Mouse (Mus musculus): ENCODE results near the gene Abcc12.

Abcc12 gene

DNA sequence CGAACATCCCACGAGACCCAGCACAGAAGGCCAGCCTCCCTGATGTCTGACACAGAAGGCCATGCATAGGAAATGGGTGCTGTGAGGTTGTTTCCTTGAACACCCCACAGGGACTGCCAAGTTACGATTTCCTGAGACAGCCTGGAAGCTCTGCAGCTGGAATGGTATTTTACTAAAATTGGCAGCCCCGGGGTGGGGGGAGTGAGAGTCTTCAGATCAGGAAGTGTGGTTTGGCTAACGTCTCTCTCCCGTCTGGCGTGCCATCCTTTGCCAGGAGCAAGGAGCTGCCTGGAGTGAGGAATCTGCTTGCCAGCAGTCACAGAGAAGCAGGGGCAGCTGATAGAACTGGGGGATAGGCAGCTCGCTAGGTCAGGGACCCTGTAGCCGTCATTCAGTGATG, 2.4 kb downstream of the Abcc12 start:
- DNase-seq (ENCODE audit: low spot score): no peak

DNA sequence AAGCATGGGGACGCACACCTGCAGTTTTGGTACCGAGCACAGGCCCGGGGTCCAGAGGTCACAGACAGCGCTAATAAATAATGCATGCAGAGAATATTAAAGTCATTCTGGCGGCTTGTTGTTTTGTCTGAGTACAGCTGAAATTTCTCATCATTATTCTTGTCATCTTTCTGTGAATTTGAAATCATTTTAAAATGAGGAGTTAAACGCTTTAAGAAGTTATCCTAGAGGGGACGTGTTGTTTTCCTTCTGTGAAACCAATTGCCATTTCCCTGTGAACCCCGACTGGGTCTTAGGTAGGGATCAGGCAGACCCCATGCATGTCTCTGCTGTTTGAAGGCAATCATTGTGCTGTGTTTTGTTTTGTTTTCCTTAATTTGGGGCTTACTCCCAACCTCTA, 2.9 kb downstream of the Abcc12 start:
- no peak for DNase-seq (ENCODE audit: low spot score)

DNA sequence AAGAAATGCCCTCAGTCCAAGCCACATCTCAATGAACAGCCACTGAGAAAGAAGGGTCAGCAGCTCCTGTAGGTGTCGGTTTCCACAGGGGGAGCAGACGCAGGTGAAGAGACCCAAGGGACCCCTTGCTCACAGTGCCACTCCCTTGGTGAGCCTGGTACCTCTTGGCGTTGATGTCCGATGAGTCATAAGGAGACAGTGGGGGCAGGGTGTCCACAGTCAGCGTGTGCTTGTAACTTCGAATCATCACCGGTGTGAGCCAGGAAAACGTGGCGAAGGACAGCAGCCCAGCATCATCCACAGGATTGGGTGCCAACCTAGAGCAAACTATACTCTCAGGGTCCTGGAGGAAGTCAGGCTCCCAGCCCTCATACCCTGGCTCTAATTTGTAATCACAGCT, 16.8 kb downstream of the Abcc12 start:
- no peak for DNase-seq (ENCODE audit: low spot score)

DNA sequence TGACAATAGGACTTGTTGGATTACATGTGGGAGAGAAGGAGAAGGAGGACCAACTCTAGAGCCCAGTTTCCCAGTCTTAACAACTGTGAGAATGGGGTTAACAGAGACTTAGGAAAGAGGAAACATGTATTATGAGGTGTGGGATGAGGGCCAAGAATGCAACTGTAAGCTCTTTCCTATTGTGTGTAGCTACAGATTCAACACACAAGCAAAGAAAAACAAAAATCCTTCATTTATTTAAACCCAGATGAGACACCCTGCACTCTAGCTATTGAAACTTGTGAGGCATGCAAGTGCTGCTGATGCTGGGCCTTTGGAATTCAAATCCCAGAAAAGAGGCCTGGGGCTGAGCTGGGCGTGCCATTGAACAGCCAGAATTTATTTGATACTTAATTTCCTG, 18.7 kb downstream of the Abcc12 start:
- no peak for DNase-seq (ENCODE audit: low spot score)

DNA sequence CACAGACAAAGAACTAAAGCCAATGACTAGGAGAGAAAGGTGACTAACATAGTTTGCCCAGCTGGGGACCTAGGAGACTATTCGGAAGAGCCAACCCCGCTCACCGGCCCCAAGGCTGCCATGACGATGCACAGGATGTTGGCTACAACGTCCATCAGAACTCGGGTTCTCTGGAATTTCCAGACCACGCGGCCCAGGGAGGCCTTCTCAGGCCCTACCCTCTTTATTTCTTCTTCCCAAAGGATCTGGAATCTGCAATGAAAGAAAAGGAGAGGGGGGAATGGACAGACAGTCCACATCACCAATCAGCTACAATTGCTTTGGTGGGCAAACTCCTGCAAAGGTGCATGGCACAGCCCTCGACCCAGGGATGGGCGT, 19.8 kb downstream of the Abcc12 start:
- DNase-seq (ENCODE audit: low spot score): no peak

DNA sequence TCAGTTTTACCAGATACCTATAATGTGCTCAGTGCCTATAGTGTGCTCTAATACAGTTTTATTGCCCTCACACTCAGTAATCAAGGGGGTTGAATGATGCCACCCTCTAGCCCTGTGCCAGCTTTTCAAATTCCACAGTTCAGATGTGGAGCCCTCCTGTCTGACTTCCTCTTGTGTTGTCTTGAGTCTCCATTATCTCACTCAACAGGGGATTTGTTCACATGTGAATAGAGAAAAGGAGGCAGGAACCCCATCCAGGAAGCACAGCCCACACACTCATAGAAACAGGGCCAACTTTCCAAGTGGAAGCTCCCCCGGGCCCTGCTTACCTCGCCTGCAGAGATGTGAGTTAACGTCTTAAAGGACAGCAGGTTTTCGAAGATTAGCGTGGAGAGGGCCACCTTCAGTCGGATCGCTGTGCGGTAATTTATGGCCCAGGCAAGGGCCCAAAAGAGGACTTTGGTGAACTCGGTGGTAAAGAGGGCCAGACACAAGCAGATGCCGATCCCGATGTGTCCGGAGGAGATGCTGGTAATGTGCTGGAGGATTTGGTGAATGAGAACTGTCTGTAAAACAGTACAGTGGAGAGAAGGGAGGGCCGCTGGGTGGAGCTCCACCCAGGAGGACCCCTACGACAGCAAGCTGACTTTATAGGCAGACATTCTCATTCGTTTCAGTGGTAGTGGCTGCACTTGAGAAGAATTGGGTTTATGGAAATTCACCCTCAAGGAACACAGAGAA, 20.4 kb downstream of the Abcc12 start:
- DNase-seq (ENCODE audit: low spot score): no peak

DNA sequence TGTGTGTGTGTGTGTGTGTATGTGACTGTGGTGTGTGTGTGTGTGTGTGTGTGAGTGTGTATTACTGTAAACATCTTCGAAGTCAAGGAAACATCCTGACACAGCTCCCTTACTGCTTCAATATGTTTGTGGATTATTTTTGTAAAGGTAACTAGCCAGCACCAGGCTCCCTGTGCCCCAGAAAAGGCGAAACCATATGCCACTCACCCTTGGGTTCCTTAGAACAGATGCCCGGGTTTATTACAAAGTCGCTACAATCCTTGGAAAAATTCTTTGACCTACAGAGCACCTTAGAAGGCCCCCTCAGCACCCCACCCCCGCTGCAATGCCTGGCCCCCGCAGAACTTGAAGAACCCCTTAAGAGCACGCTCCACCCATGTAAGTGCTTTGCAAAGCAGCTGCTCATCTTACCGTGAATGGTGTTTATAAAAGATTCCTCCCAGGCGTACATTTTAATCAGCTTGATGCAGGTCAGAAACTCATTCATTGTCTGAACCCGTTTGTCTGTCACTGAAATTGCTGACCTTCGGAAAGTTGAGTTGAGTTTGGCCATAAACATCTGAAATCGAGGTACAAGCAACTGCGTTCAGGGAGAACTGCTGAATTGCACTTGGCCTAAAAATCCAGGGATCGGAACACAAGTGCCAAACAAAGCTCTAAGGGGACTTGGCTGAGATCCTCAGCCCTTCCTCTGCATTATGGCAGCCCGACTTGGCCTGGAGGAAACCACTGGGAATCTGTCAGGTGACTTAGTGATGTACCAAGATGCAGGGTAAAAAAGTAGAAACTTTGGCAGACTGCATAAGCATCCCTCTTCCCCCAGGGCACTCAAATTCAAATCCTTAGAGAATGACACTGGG, 23.1 kb downstream of the Abcc12 start:
- no peak for DNase-seq (ENCODE audit: low spot score)

DNA sequence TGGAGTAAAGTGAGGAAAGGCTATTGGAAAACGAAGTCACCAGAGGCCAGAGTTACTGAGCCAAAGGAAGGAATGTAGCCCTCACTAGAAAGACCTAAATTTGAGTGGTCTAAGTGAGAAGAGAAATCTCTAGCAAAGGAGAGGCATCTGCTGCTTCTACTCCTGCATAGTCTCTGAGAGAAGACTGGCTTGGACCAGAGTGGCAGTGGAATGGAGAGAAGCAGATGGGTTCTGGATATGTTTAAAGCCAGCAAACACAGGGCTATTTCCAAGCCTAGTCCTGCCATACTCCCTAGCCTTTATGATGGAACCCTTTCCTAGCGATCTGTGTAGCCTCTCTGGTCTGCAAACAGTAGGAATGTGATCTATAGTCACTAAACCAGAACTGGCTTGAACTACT, 24.9 kb downstream of the Abcc12 start:
- no peak for DNase-seq (ENCODE audit: low spot score)

DNA sequence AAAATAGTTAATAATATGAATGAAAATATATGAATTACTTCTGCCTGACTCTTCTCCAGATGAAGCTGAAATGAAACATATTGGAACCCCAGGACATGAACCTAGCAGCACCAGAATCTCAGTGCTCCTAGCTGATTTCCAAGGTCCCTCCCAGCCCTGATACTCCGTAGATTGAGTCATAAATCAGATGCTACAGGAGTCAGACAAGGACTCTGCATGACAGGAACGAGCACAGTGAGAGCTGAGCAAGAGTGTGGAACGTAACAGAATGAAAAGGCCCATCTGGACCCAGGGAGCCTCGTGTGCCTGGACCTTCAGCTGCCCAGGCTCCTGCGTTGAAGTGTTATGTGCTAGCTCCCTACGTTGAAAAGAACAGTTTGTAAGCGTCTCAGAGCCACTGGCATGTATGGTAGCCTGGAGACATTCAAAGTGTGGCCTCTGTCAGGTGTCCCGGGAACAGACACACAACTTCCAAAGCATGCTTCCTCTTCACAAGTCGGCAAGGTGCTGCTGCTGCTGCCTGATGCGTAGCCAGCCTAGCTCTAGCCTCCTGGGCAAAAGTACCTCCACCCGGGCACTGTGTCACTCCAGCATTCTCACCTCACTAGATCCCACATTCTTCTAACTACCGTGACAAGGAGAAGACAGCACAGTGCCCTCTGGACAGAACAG, 26.1 kb downstream of the Abcc12 start:
- DNase-seq (ENCODE audit: low spot score): no peak

DNA sequence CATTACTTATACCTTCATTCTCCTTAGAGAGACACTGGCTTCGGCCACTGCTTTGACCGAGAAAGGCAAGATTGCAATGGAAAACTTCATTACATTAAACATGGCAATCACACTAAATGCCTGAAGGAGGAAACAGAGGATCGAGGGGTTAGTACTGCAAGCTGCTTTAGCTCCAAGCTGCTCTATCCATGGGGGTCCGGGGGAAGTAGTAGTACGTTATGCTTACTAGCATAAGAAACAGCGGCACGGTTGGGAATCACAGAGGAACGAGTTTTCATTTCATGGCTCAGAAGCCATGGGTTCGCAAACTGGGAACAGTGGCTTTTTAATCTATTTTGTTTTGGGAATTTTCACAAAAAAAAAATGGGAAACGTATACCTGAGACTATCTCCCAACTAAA, 30.0 kb downstream of the Abcc12 start:
- DNase-seq (ENCODE audit: low spot score): no peak

DNA sequence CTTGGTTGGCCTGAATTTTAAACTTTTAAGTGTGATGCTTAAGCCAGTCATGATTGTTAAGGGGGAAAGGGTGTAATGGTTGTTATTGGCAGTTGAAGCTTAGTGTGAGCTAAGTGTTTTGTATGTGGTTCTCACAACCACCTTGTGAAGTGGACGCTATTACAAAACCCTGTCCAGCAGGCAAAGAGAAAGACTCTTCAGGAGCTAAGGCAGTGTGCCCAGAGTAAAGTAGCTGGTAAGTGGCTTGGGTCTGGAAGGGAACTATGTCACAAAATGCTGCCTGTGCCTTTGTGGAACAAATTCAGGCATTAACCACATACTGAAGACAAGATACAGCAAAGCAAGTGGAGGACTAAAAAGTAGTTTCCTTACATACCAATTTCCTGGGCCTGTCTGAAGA, 34.5 kb downstream of the Abcc12 start:
- DNase-seq (ENCODE audit: low spot score): no peak

DNA sequence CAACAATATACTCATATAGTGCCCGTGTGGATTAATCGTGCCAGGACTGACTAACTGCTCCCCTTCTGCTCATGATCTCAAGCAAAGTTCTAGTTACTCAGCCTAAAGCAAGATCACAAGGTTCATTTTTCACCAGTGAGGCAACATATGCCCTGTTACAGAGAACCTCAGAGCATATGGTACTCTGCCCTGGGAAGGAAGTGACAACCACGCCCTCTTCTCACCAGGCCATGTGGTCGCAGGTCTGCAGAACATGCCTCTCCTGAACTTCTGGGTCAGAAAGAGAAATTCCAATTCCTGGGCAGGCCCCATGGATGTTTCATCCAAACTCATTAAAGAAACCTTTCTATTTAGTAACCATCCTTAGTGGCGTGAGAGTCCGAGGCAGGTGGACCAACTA, 39.6 kb downstream of the Abcc12 start:
- no peak for DNase-seq (ENCODE audit: low spot score)

DNA sequence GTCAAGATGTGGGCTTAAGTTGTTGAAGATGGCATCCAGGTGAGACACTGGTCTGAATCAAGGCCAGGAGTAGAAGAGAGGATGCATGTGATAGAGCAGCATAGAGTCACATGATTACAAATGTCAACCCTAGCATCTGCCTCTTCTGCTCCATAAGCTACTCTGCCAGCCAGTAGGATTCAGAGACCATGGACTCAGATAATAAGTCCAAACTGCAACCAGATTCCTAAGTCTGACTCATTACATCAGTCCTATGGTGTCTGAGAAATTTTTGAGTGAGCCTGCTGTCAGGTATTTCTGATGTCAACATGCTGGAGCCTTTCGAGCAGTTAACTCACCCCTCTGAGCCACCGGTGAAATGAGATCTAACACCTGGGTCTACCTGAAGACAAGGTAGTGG, 40.1 kb downstream of the Abcc12 start:
- DNase-seq (ENCODE audit: low spot score): no peak

DNA sequence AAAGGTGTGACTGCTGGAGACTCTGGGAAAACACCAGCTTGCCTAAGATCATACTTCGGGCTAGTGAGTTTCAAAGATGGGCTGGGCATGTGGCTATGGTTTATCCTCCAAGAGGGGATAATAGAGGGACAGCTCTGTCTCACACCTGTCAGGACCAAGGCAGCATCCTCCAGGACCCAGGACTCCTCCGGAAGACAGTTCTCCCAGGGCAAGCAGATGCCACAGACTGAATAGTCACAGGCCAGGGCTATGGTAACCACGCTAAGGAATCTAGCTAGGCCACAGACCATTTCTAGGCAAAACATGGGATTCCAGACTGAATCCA, 43.9 kb downstream of the Abcc12 start:
- DNase-seq (ENCODE audit: low spot score): no peak

DNA sequence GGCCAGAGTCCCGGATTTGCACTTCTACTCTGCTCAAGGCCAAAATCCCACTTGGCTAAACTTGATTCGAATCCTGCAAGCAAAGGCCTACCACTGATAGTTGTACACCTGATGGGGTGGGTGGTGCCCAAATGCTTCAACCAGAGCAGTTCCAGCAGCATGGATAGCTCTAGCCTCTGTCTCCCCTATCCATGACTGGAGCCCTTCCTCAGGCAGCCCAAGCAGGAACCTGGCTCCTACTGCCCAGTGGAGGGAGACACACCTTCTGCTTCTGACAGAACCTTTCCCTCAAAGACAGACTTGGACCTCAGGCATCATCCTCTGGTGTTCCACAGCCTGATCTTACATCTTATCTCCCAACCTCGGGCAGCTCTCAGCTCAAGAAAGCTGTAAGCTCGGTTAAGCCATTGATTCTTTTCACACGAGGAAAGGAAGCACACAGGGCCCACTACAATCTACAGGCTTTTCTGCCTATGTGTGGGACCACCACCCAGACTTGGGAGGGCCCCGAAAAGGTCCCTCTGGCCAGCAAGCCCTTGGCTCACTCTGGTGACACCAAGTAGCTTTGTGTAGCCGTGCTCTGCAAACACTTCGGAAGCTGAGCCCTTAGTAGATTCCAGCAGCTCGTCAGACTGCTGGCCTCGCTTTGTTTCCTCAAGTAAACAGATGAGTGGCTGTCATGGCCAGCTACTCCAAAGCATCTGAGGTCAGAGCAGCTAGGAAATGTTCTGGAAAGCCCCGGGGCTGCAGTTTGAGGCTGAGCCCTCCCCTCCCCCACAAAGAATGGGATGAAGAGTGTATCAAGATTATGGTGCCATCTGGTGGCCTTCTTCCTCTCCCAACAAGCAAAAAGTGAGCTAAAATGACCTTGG, 44.5 kb downstream of the Abcc12 start:
- peak; percentile 73 for DNase-seq (ENCODE audit: low spot score)

DNA sequence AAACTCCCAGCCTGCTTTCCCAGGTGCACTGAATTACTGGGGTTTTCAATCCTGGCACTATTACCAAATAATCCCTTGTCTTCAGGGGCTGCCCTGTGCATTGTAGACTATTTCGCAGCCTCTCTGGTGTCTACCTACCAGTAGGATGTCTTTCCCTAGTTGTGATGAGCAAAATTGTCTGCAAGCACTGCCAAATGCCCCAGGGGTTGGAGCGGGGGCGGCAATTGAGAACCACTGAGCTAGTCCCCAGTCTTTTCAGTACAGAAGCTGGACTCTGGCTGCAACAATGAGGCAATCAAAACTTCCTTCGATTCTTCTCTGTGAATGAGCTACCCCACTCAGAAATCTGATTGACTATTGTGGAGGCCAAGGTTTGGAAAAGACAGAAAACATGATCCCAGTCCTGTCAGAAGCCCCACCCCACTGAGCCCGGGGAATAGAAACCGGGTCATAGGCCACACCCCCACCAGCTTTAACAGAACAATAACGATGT, 45.4 kb downstream of the Abcc12 start:
- no peak for DNase-seq (ENCODE audit: low spot score)

DNA sequence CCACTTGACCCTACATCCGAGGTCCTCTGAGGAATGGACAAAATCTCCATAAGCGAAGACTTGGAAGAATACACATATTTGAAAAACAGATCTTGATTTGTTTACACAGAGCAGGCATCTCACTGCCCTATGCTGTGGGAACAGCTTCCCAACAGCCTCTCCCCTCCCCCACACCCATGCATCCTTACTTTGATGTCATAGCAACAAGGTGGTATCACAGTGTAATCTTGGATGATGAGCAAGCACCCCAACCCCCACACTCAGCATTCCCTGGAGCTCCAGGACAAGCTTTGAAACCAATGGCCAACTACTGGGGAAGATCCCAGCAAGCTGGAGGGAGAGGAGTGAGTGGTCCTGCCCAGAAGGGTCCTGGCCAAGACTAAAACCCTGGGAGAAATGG, 50.8 kb downstream of the Abcc12 start:
- no peak for DNase-seq (ENCODE audit: low spot score)

DNA sequence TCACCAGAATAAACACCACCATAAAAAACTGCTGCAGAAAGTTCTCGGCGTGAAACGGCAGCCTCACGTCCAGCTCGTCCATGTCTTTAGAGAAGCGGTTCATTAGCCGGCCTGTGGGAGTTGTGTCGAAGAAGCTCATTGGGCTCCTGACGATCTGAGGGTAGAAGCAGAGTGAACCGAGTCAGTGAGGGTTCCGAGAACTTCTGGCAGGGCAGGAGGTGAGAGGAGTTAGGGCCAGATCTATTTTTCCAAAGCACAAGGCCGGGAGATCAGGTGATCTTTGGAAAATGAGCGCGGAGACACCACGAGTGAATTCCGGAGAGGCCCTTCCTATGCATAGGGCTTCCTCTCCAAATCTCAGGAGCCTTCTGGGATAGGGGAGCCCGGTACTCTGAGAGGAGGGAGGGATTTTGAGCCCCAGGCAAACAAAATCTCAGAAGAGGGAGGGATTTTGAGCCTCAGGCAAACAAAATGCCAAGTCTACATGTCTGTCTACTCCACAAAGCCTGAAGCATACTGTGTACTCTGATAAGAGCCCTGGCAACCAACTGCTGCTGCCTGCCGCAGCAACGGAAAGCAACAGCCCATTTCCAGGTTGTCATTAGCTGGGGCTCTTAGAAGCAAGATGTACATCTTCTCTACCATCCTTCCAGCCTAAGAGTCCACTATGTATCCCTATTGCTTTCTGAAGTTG, 53.0 kb downstream of the Abcc12 start:
- DNase-seq (ENCODE audit: low spot score): no peak

DNA sequence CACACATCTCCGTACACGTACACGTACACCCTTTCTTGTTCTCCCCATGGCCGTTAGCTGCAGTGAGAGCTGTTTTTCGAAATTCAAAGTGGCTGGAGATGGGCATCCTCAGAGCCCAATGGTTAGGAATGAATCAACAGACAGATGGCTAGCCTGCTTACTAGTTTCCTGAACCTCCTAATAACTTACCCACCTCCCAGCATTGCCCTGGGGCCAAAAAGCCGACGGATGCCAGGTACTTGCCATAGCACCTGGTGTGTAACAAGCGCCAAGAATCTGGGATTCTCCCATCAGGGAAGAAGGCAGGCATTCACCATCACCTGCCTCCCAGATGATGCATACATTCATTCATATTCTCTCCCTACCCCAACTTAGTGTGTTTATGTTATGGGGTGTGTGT, 53.7 kb downstream of the Abcc12 start:
- DNase-seq (ENCODE audit: low spot score): no peak

DNA sequence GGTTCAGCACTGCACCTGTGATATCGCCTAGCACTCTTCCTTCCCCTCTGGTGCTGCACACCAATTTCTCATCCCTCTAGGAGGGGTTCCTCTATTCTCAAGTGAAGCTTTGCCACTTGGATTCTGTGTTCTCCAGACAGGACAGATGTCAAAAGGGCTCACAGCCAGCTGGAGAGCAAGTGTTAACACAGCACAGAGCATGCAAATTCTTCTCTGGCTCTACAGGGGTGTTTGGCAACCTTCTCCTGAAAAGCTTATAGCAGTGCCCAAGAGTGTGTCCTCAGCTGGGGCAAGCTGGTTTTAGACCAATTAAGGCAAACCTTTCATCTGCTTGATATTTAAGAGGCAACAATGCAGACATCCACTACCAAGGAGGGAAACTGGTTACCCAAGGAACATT, 66.3 kb downstream of the Abcc12 start:
- no peak for DNase-seq (ENCODE audit: low spot score)

DNA sequence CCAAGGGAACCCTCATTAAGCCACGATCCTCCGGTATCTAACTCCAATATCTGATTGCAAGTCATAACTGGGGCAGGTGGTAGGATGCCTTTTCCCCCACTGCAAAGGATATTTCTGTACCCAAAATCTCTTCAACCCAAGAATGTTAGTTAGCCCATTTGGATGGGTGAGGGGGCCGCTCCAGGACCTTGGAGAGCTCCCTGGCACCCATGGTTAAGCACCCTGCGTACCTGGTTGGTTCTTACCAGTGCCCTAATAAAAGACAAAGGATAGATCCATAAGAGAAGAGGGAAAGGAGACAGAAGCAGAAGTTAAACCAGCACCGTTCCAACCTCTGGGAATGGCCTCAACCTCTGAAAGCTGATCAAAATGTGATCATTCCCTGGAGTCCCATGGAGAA, 67.6 kb downstream of the Abcc12 start:
- no peak for DNase-seq (ENCODE audit: low spot score)
